Mouse (Mus musculus): ENCODE data around the gene Eps8l3. TPM values are rescaled to one million over a fixed set of nuclear protein-coding genes. Genes with fewer than 3 reads are reported as not detected.
"Not testable (repeated sequence)": the region's sequence is repeated elsewhere in the genome, so short reads cannot be mapped to it uniquely, and the experiment has no call there.

Gene Eps8l3
- total RNA-seq, 4 experiments from 2014 or later = not detected

- DNase-seq (ENCODE audit: low spot score in 2 of 2) = no peak
Observed at GRCm38 (mm10) chr3:107853232-107854181, 23.5 kb upstream of the Eps8l3 start.

DNA sequence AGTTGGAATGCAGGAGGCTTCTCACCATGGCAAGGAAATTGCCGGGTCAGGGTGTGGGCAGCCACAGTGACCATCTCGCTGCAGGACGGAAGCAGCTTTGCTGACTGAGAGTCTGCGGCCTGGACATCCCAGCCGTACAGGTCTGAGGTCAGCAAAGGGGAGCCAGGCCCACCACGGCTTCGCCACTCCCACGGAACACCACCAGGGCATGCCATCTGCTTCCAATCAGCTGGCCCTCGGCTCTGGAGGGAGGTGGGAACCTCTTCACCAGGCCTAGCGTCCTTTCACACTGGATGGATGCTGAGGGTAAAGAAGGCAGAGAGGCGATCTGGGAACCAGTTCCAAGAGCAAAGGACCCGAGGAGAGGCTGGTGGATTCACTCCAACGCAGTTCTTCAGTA is 21.7 kb upstream of the Eps8l3 start:
- DNase-seq (ENCODE audit: low spot score in 2 of 2) = no peak

DNA sequence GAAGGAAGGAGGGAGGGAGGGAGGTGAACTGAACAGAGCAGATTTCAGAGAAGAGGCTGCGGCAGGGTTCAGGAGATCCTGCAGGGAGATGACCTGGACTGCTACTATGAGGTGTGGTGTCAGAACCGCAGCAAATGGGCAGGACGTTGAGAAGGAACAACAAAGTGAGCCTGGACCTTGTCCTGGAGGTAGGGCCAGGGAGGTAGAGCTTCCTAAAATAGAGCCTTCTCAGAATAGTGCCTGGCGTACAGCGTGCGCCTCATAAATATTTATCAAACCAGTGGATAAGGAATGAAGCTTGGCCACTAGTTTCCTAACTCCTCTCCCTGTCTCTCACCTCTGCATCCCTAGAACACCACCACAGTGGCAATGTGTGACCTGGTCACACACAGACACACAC is 19.4 kb upstream of the Eps8l3 start:
- no peak for DNase-seq (ENCODE audit: low spot score in 2 of 2)

DNA sequence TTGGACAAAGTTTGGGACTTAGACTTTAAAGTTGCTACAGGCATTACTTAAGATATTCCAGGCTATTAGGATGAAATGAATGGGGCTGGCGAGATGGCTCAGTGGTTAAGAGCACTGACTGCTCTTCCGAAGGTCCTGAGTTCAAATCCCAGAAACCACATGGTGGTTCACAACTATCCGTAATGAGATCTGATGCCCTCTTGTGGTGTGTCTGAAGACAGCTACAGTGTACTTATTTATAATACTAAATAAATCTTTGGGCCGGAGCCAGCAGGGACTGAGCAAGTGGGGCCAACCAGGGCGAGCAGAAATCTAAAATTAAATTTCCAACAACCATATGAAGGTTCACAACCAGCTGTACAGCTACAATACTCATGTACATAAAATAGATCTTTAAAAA is 15.5 kb upstream of the Eps8l3 start:
- DNase-seq (ENCODE audit: low spot score in 2 of 2) = not testable (repeated sequence)

DNA sequence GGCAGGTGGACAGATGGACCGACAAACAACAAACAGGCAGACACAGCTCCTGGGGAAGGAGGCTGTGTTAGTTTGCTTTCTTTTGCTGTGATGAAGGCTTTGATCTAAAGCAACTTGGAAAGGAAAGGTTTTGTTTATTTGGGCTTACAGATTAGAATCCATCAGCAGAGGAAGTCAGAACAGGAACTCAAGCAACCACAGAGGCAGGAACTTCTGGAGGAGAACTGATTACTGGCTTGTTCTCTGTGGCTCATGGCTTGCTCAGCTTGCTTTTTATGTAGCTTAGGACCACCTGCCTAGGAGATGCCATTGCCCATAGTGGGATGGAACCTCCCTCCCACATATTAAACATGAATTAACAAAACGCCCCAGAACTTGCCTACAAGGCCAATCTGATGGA is 14.6 kb upstream of the Eps8l3 start:
- DNase-seq (ENCODE audit: low spot score in 2 of 2) = no peak

DNA sequence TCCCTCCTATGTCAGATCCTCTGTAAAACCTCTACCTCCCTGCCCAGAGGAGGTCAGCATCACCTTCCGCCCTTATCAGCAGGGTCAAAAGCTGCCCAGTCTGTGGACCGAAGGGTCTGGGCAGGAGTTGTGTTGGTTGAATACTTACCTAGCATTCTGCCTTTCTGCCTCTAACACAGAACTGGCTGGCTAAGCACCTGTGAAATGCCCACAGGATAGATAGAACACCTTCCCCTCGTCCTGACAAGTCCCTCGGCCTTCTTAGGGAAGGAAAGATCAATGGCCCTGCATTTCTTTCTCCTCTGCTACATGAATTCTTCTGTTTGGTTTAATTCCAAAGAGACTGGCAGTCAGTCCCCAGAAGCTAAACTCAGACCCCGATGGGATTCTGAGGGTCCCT is 13.6 kb upstream of the Eps8l3 start:
- no peak for DNase-seq (ENCODE audit: low spot score in 2 of 2)

DNA sequence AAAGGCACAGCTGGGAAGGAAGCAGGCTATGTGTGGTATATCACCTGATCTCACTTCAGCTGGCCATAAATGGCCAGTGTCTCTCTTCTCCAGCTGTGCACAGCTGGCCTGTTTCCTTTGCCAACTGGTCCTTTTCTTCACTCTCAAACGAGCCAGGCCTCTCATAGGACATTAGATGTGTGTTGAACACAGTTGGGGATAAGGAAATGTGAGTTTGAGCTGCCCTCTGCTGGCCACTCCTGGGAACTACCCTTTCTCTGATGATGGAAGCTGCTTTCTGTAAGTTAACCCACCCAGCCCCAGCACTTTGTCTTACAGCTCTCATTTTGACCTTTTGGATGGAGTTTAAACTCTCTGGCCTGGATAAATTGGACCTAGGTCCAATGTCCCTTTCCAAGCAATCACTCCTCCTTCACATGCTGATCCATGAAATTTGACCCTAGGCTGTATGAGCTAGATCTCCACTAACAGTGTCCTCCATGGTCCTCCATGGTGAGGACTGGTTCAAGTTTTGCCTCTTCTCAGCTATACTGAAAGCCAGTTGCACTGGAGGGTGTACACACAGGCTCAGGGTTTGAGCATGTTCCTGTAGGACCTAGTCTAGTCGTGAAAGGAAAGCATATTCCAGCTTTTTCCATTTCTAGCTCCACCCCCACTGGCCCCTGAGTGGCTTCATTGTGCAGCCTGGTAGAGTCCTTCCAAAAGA is 13.0 kb upstream of the Eps8l3 start:
- peak; percentile 89 to 97 for DNase-seq (ENCODE audit: low spot score in 2 of 2)

- no peak for DNase-seq (ENCODE audit: low spot score in 2 of 2)
Observed at GRCm38 (mm10) chr3:107865364-107866091, 11.5 kb upstream of the Eps8l3 start.

GRCm38 (mm10) chr3:107867086-107867485 is 9.9 kb upstream of the Eps8l3 start:
- DNase-seq (ENCODE audit: low spot score in 2 of 2) = peak; percentile 83 to 92

DNA sequence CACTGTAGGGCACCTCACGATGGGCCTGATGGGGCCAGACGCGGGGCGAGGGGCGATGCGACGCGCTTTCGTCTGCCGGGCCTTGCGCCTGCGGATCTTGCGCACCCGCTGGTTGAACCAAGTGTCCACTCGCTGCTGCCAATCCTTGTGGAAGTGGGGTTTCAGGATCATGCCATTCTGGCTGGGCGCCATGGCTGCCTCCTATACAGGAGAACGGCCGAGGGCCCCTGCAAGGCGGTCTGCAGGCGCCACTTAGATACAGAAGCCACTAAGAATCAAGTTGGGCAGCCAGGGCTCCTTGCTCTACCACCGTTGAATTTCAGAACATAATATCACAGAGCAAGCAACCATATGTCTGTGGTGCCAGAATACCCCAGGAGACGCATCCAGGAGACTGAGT is 8.6 kb upstream of the Eps8l3 start:
- DNase-seq (ENCODE audit: low spot score in 2 of 2) = no peak

- DNase-seq (ENCODE audit: low spot score in 2 of 2) = peak; percentile 44 to 56
Observed at GRCm38 (mm10) chr3:107869097-107869496, 7.9 kb upstream of the Eps8l3 start.

- DNase-seq (ENCODE audit: low spot score in 2 of 2) = no peak
Observed at GRCm38 (mm10) chr3:107869925-107870324, 7.1 kb upstream of the Eps8l3 start.

DNA sequence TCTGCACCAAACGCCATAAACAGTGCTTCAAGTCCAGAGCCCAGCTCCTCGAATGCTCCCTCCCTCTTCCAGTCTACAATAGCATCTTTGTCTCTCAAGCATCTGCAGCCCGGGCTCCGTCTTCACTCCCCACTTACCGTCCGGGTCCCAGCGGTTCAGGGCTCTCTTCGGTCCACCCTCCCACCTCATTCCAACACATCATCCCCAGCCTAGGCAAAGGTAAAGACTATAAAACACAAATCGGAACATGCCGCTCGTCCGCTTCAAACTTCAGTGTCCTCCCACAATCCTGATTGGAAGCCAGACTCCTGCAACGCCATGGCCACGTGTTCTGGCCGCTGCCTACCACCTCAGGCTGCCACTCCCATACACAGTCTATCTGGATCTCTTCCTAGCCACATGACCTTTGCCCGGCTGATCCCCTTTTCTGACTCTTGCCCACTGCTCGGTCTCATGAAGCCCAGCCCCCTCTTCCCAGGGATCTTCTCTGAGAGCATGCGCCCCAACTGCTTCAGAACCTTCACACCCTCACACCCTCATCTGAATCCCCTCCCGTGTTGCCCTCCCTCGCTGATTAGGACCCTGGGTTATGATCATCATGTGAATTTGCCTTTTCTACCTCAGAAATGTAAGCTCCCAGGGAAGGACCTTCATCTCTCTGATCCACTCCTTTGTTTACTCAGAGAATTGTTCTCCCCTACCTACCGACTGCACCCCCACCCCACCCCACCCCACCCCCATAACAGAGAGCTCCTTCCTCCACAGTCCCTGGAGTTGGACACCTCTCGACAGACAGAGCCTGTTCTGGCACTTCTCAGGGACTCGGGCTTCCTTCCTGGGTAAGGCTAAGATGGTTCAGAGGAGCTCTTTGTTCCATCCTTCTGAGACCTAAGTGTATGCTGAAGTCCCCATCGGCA is 3.4 kb upstream of the Eps8l3 start:
- DNase-seq (ENCODE audit: low spot score in 2 of 2) = no peak

DNA sequence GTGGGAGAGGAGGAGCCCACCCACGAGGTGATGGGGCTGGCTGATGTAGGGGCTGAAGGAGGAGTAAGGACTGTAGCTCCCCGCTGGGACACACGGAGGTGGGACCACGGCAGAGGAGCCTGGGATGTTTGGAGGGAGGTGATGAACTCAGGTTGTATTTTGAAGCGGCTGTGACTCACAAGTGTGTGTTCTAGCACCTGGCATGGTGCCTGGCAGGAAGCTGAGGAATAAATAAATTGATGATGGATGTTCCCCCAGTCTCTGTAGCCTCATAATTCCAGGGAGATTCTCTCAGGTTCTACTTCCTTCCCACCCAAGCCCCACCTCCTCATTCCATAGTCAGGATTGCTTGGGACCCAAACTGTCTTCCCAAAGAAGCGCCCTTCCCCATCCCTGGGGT is 1.8 kb upstream of the Eps8l3 start:
- no peak for DNase-seq (ENCODE audit: low spot score in 2 of 2)

DNA sequence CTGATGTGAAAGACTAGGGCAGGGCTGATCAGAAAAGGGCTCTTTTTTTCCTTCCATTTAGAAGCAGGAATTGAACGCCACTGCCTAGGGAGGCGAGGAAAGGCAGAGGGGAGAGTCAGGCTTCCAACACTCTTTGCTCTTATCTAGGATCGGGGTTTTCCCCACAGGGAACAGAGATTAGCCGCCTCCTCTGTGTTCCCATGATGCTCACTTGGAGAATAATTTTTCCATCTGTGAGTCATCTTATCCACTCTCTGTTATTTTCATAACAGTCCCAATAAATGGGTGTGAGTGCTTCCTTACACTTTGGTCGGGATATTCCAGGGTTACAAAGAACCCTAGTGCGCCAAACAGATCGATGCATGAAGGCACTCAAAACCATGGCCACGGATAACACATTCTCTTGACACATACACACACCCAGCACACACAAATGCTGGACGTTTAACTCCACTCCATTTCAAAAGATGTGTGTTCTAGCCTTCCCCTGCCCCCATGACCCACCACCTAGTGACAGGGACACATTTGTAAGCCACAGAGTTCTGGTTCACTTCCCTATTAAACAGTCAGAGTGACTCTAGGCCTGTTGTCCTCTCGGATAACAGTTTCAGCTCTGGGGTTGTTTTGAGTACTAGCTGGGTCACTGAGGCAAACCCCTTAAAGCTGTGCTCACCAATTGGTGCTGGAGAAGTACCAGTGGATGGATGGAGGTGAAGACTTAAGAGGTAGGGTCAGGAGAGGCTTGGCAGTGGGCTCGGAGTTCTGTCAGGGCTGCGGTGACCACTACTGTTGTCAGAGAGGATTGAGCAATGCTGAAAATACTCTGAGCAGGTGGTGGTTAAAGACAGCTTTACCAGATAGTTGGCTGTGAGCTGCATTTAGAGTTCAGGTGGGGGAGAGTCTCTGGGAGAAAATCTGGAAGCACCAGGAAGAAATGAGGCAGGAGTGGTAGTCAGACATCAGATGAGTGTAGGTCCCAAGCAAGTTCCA is 1.0 kb downstream of the Eps8l3 start:
- DNase-seq (ENCODE audit: low spot score in 2 of 2) = no peak

DNA sequence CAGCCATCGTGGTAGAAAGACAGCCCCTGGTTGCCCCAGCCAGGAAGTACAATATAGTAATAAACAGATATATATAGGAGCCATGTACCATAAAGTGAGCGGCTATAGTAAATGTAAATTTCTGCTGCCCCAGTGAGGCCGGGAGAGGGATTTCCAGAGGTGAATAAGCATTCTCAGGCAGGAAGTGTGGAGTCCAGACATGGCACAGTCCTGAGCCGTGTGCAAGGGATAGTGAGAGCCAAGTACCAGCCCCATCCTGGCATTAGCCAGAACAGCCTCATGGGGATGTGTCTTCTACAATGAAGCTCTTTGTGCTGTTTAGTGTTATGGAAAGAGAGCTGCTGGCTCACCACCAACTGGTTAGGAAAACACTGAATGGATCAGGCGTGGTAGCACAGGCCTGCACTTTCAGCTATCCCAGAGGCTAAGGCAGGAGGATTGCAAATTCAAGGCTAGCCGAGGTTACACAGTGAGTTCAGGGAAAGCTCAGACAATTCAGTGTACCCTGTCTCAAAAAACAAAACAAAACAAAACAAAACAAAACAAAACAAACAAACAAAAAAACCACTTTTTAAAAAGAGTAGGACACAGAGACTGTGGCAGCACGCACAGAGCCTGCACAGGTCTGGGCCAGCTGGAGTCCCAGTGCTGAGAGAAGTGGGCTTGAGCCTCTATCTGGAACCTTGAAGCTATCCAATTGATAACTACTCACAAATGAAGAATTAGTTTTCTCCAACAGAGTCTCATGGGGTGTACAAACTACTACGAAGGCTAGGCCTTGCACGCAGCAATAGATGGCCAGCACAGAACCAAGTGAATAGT is 10.9 kb downstream of the Eps8l3 start:
- DNase-seq (ENCODE audit: low spot score in 2 of 2) = peak; percentile 84 to 91

DNA sequence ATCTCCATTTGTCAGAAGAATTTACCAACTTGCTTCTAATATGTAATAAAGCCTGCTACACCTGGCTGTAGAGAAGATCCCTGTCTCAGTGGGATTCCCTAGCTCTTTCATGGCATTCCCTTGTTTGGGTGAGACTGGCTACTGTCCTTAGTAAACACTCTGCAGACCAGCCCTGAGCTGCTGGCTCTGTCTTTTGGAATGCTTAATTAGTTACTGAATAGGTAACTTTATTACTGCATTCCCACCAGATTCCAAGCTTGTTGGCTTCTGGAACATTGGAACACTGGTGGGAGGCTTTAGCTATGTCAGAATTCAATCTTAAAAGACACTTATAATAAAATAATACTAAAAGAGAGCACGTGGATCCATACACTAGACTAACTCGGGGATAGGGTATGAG is 12.2 kb downstream of the Eps8l3 start:
- not testable (repeated sequence) for DNase-seq (ENCODE audit: low spot score in 2 of 2)

GRCm38 (mm10) chr3:107895194-107895719 is 18.2 kb downstream of the Eps8l3 start:
- no peak for DNase-seq (ENCODE audit: low spot score in 2 of 2)
